Mouse (Mus musculus) bone marrow macrophage, adult 2 months (primary cell): Measurements from ENCODE around the gene Smim22. TPM values are rescaled to one million over a fixed set of nuclear protein-coding genes. Genes with fewer than 3 reads are reported as not detected.
A peak's percentile ranks its signal among the peaks of the same experiment; 100 is the strongest.

Experiments used
- H3K27ac ChIP-seq: 2 replicates; pipeline ENCODE4 v1.5.1; 2012; ENCODE audit warnings: low read depth, low read length; ENCODE audit not compliant: insufficient read depth
- H3K4me1 ChIP-seq: 2 replicates; pipeline ENCODE4 v1.6.1; 2012; ENCODE audit warnings: low read length; ENCODE audit not compliant: control insufficient read depth, insufficient read depth
- H3K4me3 ChIP-seq: 2 replicates; pipeline ENCODE4 v1.5.1; 2012; ENCODE audit warnings: mild to moderate bottlenecking, low read length, moderate library complexity; ENCODE audit not compliant: insufficient read depth
- CTCF ChIP-seq: IDR thresholded peaks from 2 replicates; pipeline ENCODE4 v1.5.1; 2012; ENCODE audit warnings: low read depth, mild to moderate bottlenecking, low read length, moderate library complexity
- POLR2A ChIP-seq: IDR thresholded peaks from 2 replicates; pipeline ENCODE4 v1.6.1; 2012; ENCODE audit warnings: mild to moderate bottlenecking, low read depth, low read length, borderline replicate concordance
- polyA plus RNA-seq: library from polyadenylated mRNA; stranded (reverse); fragments of >200 nt; gene quantifications from 2 replicates; pipeline ENCODE4 v1.2.4, GENCODE M21; 2012; ENCODE audit not compliant: missing spikeins, insufficient read depth, insufficient read length

Smim22 gene
- polyA plus RNA-seq, 1 experiment, result not detected

DNA sequence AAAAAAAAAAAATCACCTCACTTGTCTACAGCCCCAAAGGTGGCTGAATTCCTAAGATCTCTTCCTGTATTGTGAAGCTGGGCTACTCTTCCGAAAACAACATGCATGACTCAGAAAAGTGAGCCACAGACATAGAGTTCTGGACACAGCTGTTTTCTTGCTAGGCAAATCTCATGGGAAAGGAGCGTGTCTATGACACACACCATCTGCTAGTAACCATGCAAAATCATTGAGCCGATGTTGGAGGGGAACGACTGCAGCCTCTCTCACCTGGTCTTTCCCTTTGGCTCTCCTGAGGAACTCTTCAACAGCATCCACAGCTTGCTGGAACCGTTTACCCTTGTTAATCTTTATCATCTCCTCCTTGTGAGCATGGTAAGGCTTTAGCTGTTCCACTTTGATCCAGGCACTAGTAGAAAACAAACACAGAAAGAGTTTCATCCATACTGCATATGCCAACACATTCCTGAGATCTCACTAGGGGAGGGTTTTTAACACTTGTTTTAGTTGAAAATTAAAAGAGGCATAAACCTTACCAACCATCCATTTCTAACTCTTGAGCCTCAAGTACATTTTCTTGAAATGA lies 29.7 kb downstream of the Smim22 start:
- Histone ChIP-seq H3K4me3 (no peak overlapping the region), H3K4me1 (no peaks in the 10 kb centered on the region), H3K27ac (no peak overlapping the region)
- TF ChIP-seq POLR2A, result no peak
- no peak for TF ChIP-seq CTCF

- H3K27ac ChIP-seq, result no peak overlapping the region
- H3K4me3 ChIP-seq, result no peak overlapping the region
- no peak for TF ChIP-seq CTCF
Observed at GRCm38 (mm10) chr16:5045322-5045721, 38.2 kb downstream of the Smim22 start.

GRCm38 (mm10) chr16:5049182-5049773 lies 42.2 kb downstream of the Smim22 start:
- no peak for TF ChIP-seq POLR2A
- H3K4me1 ChIP-seq, result peaks cover 10% of the 10 kb centered on the region
- H3K27ac ChIP-seq, result peak overlapping the region; percentile 78
- peak overlapping the region; percentile 79 for H3K4me3 ChIP-seq

More at GRCm38 (mm10) chr16:5045322-5045721, 38.2 kb downstream of the Smim22 start:
- H3K4me1 ChIP-seq, result peaks cover 6% of the 10 kb centered on the region

DNA sequence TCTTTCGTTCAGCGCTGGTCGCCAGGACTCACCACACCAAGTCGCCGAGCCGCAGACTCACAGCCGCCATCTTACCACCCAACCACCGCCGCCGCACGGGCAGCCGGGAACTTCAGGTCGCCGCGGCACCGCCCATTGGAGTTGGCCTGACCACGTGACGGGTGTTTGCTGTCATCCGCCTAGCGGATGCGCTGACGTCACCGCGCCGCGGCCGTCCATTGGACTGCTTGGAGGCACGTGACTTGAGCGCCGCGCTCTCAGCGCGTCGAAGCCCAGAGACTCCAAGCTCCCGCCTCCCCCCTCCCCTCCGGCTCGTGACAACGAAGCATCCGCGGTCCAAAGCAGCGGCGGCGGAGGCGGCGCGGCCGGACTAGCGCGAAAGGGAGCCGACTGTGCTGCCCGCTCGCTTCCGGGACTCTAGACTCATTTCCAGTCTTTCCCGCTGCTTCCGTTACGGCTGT lies 42.7 kb downstream of the Smim22 start, which contains the start of the genes Glyr1 and Ubn1:
Gene Glyr1 (minus strand): TSS at position 90 of the 461 bp plus-strand sequence.
Gene Ubn1 (plus strand): TSS at position 284 of the 461 bp plus-strand sequence.
- Histone ChIP-seq H3K4me1 (peaks cover 10% of the 10 kb centered on the region), H3K27ac (peak within 1 kb of the TSS; percentile 89), H3K4me3 (peak within 1 kb of the TSS; percentile 80)
- no peak for TF ChIP-seq POLR2A
- TF ChIP-seq CTCF, result no peak

GRCm38 (mm10) chr16:5050251-5051110 lies 43.4 kb downstream of the Smim22 start:
- Histone ChIP-seq H3K27ac (peak overlapping the region; percentile 89), H3K4me3 (peak overlapping the region; percentile 80), H3K4me1 (peaks cover 13% of the 10 kb centered on the region)
- TF ChIP-seq POLR2A (no peak; the same call in 1 of the 2 replicates), CTCF (no peak)

Other genes starting within 250 kb of the Smim22 start
- gene Cdip1, start 217.0 kb upstream of the Smim22 start, polyA plus RNA-seq, result 32.4 and 32.9 TPM in 2 replicates
- not detected in 2 replicates for gene 4930562C15Rik, start 171.9 kb upstream of the Smim22 start, polyA plus RNA-seq
- 68.4 and 72.6 TPM in 2 replicates for gene Ubald1, start 127.0 kb upstream of the Smim22 start, polyA plus RNA-seq
- 66.4 and 75.4 TPM in 2 replicates for gene Mgrn1, start 121.0 kb upstream of the Smim22 start, polyA plus RNA-seq
- 44.3 and 55.0 TPM in 2 replicates for gene Nudt16l1, start 68.5 kb upstream of the Smim22 start, polyA plus RNA-seq
- gene Anks3, start 43.1 kb upstream of the Smim22 start, polyA plus RNA-seq, result 44.1 and 44.2 TPM in 2 replicates
- gene Sept12, start 9.4 kb upstream of the Smim22 start, polyA plus RNA-seq, result not detected in 2 replicates
- 72.5 and 76.6 TPM in 2 replicates for gene Rogdi, start 6.3 kb downstream of the Smim22 start, polyA plus RNA-seq
- 84.0 and 94.6 TPM in 2 replicates for gene Glyr1, start 42.6 kb downstream of the Smim22 start, polyA plus RNA-seq
- 35.1 and 37.6 TPM in 2 replicates for gene Ubn1, start 42.8 kb downstream of the Smim22 start, polyA plus RNA-seq
- gene Ppl, start 125.1 kb downstream of the Smim22 start, polyA plus RNA-seq, result not detected in 2 replicates
- gene Sec14l5, start 139.8 kb downstream of the Smim22 start, polyA plus RNA-seq, result not detected in 2 replicates
- 49.7 and 66.8 TPM in 2 replicates for gene Nagpa, start 196.7 kb downstream of the Smim22 start, polyA plus RNA-seq
- gene AU021092, start 215.0 kb downstream of the Smim22 start, polyA plus RNA-seq, result not detected in 2 replicates
- 26.9 and 28.0 TPM in 2 replicates for gene Alg1, start 226.3 kb downstream of the Smim22 start, polyA plus RNA-seq
- 9.8 and 12.4 TPM in 2 replicates for gene Eef2kmt, start 248.7 kb downstream of the Smim22 start, polyA plus RNA-seq